Mouse (Mus musculus): Measurements from ENCODE around the gene Ndufs3.

Ndufs3 gene

DNA sequence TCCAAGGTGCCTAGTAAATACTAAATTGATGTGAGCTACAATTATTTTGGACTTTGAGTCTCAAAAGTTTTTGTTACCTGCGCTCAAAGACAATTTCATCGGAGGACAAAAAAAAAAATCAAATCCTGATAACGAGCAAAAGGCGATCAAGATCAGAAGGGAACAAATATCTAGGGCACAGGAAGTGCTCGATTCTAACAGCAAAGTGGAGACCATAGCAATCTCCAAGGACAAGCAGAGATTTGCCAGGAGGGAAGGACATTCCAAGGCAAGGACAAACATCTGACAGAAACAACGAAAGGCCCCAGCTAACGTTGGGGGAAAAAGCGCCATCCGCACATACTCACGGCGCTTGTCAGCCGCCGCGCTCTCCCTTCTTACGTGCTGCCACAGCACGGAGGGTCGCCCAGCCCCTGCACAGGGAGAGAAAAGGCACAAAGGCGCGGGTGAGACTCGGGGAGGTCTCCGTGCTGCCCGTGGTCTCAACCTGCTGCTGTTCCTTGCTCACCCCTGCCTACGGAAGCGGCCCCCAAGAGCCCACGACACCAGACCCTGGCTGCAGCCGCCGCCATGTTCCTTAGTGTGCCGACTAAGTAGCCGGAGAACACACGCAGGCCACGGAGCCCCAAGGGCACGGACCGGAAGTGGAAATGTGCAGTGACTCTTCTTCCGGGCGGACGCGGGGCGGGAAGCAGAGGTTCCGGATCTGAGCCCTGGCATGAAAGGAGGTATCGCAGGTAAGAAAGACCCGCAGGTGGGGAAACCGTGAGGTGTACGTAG, at the start of gene Ndufs3, which contains the start of gene Kbtbd4:
Ndufs3 (minus strand) TSS at position 752 of the 780 bp plus-strand sequence.
Kbtbd4 (plus strand) TSS at position 665 of the 780 bp plus-strand sequence.
- DNase-seq (ENCODE audit: low spot score in 2 of 2), result peak; percentile 81 to 88

GRCm38 (mm10) chr2:90953461-90953860, 48.8 kb upstream of the Ndufs3 start:
- no peak for DNase-seq (ENCODE audit: low spot score in 2 of 2)

DNA sequence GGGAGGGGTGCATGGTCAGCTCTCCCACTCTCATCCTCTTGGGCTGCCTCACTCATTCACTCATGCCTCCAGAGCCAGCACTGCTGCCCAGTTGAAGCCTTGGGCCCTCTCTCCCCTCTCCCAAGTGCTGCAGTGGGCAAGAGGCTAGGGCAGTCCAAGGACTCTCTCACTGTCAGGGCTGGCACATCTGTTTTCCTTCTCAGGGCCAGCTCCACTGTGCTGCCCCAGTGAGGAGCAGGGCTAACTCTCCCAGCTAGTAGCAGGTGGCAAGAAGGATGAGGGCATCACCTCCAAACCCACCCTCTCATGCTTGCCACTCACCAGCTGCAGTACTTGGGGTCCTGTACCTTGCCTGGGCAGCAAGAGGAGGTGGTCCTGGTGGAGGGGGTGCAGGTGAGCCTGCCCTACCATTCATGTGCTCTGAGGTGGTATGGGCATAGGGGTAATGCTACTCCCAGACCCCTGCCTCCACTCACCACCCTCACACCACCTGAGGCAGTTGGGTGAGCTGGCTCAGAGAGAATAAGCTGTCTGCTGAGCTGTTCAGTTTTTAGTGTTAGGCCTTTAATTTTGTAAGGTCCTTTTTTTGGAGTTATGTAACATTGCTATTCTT, 46.1 kb upstream of the Ndufs3 start:
- DNase-seq (ENCODE audit: low spot score in 2 of 2), result no peak

DNA sequence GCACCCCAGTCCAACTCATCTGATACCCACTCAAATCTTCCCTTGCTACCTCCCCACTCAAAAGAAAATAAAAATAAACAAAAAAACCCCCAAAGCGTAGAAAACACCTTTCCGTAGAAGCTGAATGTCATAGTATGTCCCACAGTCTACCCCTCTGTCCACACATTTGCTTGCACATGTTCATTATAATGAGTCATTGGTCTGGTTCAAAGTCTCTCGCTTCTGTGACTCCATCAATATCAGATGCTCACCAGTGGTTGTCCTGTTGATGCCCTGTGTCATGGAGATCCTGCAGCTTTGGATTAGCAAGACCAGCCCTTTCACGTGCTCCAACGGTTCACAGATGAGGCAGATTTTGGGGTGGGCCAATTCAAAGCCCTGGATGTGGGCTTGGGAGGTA, 45.5 kb upstream of the Ndufs3 start:
- no peak for DNase-seq (ENCODE audit: low spot score in 2 of 2)

DNA sequence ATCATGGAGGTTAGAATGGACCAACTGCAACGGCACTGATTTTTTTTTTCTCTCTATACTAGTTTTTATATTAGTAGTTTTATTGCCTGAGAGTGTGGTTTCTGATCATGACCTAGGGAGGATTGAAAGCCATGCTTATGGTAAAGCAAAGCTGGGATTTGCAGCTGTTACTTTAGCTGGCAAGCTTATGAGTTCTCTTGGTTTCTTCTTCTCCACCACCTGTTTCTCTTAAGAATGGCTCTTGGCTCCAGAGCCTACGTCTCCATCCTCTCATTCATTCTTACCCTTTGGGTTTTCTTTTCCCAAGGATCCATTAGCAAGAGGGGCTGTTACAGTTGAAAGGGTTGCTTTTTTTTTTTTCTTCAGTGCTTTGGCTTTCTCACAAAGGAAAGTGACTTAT, 37.1 kb upstream of the Ndufs3 start:
- no peak for DNase-seq (ENCODE audit: low spot score in 2 of 2)

DNA sequence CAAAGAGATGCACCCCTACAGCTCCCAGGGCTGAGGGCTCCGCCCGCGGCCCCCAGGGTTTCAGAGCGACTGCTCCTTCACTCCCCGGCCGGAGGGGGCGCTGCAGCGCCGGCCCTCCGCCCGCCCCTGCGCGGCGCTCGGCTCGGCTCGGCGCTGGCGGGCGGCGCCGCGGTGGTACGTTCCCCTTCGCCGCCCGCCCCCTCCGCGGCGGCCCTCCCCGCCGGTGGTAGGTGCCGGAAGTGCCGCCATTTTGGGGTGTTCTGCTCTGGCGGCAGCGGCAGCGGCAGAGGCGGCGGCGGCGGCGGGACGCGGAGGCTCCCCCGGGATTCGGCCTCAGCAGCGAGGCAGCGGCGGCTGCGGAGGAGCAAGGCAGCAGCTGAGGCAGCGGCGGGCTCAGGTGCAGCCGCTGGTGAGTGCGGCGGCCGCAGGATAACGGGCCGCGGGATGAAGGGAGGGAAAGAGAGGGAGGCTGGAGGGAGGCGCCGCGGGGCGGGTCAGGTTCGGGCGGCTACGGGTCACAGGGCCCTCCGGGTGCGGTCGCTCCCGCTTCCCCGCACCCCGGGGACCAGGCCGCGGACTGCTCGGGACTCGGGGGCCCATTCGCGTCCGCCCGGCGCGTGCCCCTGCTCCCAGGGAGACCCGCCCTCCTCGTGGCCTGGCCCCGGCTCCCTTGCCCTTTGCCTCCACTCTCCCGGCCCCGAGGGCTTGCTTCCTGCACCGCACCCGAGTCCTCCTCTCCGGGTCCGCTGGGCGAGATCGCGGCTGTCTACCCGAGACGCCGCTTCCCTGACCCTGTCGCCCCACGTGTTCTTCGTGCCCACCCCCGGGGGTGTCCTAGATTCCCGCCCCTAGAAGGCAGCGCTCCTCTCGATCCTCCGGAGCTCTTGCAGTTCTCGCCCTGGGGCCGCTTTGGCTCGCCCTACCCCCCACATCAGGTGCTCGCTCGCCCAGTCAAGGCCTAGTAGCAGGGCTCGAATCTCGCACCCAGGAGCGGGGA, 35.9 kb upstream of the Ndufs3 start, which contains the start of gene Celf1:
Celf1 (plus strand) TSS at position 150 of the 997 bp plus-strand sequence.
- peak; percentile 73 to 76 for DNase-seq (ENCODE audit: low spot score in 2 of 2)

DNA sequence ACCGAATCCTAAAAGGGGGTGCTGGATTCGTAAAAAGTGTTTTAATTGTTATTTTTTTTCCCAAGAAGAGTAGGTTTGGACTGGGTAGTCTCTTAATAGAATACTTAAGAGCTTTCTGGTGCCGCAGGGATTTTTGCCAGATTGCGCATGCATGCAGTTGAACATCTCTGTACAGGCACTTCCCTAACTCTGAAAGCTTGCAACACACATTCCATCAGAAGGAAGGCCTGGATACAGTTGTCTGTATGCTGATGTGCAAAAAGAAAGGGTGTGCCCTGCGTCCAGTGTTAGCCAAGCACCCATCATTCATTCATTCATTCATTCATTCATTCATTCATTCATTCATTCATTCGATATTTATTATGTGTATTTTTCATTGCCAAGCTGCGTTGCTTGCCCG, 35.1 kb upstream of the Ndufs3 start:
- DNase-seq (ENCODE audit: low spot score in 2 of 2), result no peak

DNA sequence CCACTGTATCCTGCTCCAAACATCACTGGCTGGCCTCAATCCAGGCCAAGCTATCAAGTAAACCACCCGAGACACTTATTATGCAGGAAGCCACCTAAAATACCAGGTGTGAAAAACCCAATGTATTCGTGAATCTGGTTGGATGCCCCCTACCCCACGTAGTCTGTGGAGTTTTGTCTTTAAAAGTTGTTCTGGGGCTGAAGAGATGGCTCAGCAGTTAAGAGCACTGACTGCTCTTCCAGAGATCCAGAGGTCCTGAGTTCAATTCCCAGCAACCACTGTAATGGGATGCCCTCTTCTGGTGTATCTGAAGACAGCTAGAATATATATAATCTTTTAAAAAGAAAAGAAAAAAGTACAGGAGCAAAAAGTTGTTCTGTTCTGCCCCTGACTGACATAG, 33.7 kb upstream of the Ndufs3 start:
- DNase-seq (ENCODE audit: low spot score in 2 of 2), result no peak

GRCm38 (mm10) chr2:90932273-90932672, 27.6 kb upstream of the Ndufs3 start:
- no peak for DNase-seq (ENCODE audit: low spot score in 2 of 2)

DNA sequence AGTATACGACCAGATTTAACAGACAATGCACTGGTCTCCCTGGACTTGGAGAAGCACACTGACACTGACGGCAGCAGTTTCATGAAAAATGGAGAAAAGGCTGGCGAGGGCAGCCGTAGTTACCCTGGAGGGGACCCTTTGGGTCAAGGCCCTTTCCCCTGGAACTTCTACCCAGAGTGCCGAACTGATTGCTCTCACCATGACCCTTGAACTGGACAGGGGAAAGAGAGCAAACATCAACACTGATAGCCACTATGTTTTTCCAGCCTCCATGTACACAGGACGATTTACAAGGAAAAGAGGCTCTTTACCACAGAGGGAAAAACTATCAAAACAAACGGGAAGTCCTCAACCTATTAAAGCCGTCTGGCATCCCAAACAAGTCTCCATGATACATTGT, 27.2 kb upstream of the Ndufs3 start:
- no peak for DNase-seq (ENCODE audit: low spot score in 2 of 2)

GRCm38 (mm10) chr2:90928566-90928965, 23.9 kb upstream of the Ndufs3 start:
- no peak for DNase-seq (ENCODE audit: low spot score in 2 of 2)

GRCm38 (mm10) chr2:90922636-90923035, 18.0 kb upstream of the Ndufs3 start:
- DNase-seq (ENCODE audit: low spot score in 2 of 2), result no peak

DNA sequence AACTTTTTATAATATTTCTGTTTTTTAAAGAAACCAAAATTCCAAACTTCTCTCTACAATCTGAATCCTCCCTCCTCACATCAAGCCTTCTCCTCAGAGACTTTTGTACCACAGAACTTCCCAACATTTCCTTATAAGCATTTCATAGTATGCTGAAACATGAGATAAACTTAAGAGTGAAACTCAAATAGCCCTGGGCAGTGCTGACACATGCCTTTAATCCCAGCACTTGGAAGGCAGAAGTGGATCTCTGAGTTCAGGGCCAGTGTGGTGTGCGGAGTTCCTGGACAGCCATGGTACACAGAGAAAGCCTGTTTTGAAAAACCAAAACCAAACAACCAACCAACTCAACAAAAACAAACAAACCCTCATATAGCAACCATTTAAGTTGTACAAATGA, 16.6 kb upstream of the Ndufs3 start:
- DNase-seq (ENCODE audit: low spot score in 2 of 2), result no peak

DNA sequence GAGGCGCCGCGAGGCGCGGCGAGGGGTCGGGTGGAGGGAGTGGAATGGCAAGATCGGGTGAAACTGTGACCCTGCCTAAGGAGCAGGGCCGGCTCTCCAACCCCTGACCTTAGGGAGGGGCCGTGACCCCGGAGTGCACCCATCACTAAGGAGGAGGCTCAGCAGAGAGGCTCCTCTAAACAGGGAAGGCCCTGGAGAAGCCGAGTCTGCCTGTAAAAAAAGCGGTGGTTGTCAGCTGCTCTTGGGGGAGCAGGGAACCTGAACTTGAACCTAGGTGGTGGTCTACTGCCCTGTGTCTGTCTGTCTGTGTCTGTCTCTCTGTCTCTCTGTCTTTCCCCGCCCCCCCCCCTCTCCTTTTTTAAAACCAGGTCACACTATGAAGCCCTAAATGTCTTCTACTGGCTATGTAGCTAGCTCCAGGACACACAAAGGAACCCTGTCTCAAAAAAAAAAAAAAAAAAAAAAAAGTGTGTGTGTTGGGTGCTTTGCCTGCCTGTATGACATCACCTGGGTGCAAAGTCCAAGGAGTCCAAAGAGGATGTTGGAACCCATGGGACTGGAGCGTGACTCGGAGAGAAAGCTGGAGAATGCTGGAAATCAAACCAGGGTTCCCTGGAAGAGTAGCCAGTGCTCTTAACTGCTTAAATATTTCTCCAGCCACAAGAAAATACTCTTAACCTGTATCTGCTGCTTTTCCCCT, 13.5 kb upstream of the Ndufs3 start:
- no peak for DNase-seq (ENCODE audit: low spot score in 2 of 2)

DNA sequence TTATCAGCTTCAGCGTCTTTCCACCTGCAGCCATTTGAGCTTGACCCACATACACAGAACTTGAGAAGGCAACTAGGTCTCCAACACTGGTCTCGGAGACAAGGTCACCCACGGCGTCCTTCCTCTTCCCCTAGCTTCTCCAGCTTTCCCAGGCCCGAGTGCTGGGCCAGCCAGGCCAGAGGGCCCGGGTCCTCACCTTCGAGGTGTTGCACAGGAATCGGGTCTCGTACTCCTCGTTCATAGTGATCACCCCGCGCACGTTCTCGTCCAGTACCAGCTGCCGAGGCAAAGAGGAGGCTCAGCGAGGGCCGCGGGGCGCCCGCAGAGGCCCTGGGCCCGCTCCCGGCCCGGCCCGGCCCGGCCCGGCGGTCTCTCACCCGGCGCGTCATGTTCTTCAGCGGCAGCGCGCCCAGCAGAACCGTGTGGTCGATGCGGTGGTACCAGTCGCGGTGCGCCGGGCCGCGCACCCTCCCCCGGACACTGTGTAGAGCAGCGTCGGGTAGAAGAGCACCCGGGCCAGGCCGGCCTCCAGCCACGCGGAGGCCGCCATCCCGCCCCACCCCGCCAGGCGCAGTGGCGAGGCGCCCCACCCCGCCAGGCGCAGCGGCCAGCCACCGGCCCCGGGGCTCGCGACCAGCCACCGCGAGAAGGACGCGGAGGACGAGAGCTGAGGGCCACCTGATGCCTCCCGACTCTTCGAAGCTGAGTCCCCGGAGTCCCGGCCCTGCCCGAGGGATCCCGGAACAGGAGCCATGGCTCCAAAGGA, 12.8 kb upstream of the Ndufs3 start:
- peak; percentile 57 to 74 for DNase-seq (ENCODE audit: low spot score in 2 of 2)

GRCm38 (mm10) chr2:90916560-90917232, 12.1 kb upstream of the Ndufs3 start:
- no peak for DNase-seq (ENCODE audit: low spot score in 2 of 2)

DNA sequence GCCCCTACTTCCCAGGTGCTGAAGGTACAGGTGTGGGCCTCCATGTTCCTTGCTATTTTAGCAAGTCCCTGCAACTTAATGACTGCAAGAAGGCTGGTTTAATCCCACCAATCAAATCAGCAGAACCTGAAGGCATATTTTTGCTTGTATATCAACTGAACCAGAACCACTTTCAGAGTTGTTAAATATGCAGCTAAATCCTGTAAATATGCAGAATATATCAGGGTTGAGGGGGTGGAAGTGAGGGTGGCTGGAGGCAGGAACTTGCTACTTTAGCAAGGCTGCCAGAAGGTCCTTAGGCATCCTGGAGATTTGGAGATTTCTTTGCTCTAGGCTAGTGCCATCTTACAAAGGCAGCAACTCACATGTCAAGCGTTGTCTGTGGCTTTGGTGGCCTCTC, 10.9 kb upstream of the Ndufs3 start:
- no peak for DNase-seq (ENCODE audit: low spot score in 2 of 2)

GRCm38 (mm10) chr2:90913671-90914070, 9.0 kb upstream of the Ndufs3 start:
- no peak for DNase-seq (ENCODE audit: low spot score in 2 of 2)

DNA sequence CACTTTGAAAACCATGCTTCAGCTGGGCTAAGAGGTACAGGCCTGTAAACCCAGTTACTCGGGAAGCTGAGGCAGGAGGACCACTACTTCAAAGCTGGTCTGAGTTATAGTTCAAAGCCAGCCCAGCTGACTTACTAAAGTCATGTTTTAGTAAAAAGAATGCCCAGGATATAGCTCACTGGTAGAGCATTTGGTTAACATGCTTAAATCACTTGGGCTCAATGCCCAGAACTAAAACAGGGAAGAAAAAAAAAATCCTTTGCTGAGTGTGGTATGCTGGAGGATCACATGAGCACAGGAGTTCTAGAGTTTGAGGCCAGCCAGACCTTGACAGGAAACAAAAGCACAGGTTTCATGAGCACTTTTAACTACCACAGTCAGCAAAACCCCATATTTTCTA, 7.0 kb upstream of the Ndufs3 start:
- DNase-seq (ENCODE audit: low spot score in 2 of 2), result no peak

DNA sequence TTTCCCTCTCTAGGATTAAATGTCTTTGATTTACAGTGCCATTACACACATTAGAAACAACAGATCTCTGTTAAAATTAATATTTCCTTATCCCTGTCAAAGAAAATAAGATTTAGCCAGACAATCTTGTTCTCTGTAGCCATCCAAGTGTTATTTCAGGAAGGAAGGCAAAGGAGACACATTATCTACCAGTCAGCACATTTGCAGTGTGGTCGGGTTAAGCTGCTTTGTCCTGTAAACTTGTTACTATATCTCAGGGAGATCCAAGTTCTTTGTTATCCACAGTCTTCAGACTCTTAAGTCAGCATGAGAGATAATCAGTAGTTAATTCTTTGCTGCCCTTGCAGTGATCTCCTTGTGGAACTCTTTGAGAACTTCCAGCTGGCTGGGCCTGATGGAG, 6.2 kb upstream of the Ndufs3 start:
- no peak for DNase-seq (ENCODE audit: low spot score in 2 of 2)

All from urinary bladder, adult 18-20 months (tissue).